Mouse (Mus musculus): ENCODE measurements around the gene Coil. TPM values are rescaled to one million over a fixed set of nuclear protein-coding genes. Genes with fewer than 3 reads are reported as not detected.

Gene Coil
- polyA plus RNA-seq, 2 experiments from 2014 or later: 6.0 to 9.6 TPM

Other genes with a start within 250 kb of the Coil start
- gene Akap1, start 105.7 kb upstream of the Coil start, polyA plus RNA-seq (2017; shearing (Covaris generic)): 1 to 10 TPM; 1.3 to 1.6 TPM
- gene Scpep1, start 14.8 kb upstream of the Coil start, polyA plus RNA-seq (2017; shearing (Covaris generic)): 10 to 100 TPM; 13.7 to 19.0 TPM
- gene Elobl, start 3.3 kb upstream of the Coil start, polyA plus RNA-seq (2017; shearing (Covaris generic)): not detected
- gene Trim25, start 29.1 kb downstream of the Coil start, polyA plus RNA-seq (2017; shearing (Covaris generic)): 10 to 100 TPM; 14.0 to 25.6 TPM
- gene Dgke, start 96.6 kb downstream of the Coil start, polyA plus RNA-seq (2017; shearing (Covaris generic)): 1 to 10 TPM; 4.6 to 7.3 TPM
- gene Gm525, start 103.6 kb downstream of the Coil start, polyA plus RNA-seq (2017; shearing (Covaris generic)): not detected